Mouse (Mus musculus) brain, embryonic 14.5 days (tissue): ENCODE measurements around the gene Sstr3. TPM values are rescaled to one million over a fixed set of nuclear protein-coding genes. Genes with fewer than 3 reads are reported as not detected.

ENCODE experiments used
- DNase-seq: peaks from one replicate; pipeline ENCODE4 v3.0.0-alpha.2; 2011; ENCODE audit warnings: low read depth
- CTCF ChIP-seq: fragments of 200-500 bp; IDR thresholded peaks from 2 replicates; pipeline ENCODE4 v1.5.1; 2012; ENCODE audit warnings: inconsistent platforms, mild to moderate bottlenecking, moderate library complexity, borderline replicate concordance; ENCODE audit not compliant: insufficient read depth, insufficient read length; ENCODE audit errors: extremely low read depth
- POLR2A ChIP-seq: fragments of 200-500 bp; IDR thresholded peaks from 2 replicates; pipeline ENCODE4 v1.6.1; 2012; ENCODE audit warnings: mild to moderate bottlenecking, inconsistent platforms, borderline replicate concordance; ENCODE audit not compliant: poor library complexity, insufficient read depth, insufficient read length, severe bottlenecking; ENCODE audit errors: extremely low read depth
- polyA plus RNA-seq: library from polyadenylated mRNA; depleted of rRNA; stranded (reverse); fragments of >200 nt; gene quantifications from 2 replicates; pipeline ENCODE4 v1.2.3, GENCODE M21; 2012

Sstr3 gene
- polyA plus RNA-seq, 1 experiment: 1.5 TPM

- TF ChIP-seq CTCF (no peak), POLR2A (no peak)
- DNase-seq: no peak
Observed at GRCm38 (mm10) chr15:78572658-78573397, 28.3 kb upstream of the Sstr3 start, which contains the start of gene Rac2. Rac2 (minus strand) TSS chr15:78572783.

GRCm38 (mm10) chr15:78572270-78572600 is 27.8 kb upstream of the Sstr3 start:
- DNase-seq: no peak
- TF ChIP-seq POLR2A: no peak
- TF ChIP-seq CTCF: no peak

- DNase-seq: no peak
- TF ChIP-seq POLR2A (no peak), CTCF (no peak)
Observed at GRCm38 (mm10) chr15:78571554-78572269, 27.2 kb upstream of the Sstr3 start.

- TF ChIP-seq CTCF (no peak), POLR2A (no peak)
- no peak for DNase-seq
Observed at GRCm38 (mm10) chr15:78570170-78570569, 25.7 kb upstream of the Sstr3 start.

GRCm38 (mm10) chr15:78567608-78568120 is 23.2 kb upstream of the Sstr3 start:
- TF ChIP-seq CTCF: no peak
- no peak for TF ChIP-seq POLR2A

GRCm38 (mm10) chr15:78564764-78565435 is 20.4 kb upstream of the Sstr3 start:
- no peak for DNase-seq
- no peak for TF ChIP-seq POLR2A

More at GRCm38 (mm10) chr15:78567608-78568120, 23.2 kb upstream of the Sstr3 start:
- DNase-seq: no peak

- DNase-seq: no peak
- TF ChIP-seq POLR2A (no peak), CTCF (no peak)
Observed at GRCm38 (mm10) chr15:78563937-78564336, 19.5 kb upstream of the Sstr3 start.

GRCm38 (mm10) chr15:78563344-78563743 is 18.9 kb upstream of the Sstr3 start:
- no peak for DNase-seq
- TF ChIP-seq CTCF (no peak), POLR2A (no peak)

GRCm38 (mm10) chr15:78559141-78559979 is 14.9 kb upstream of the Sstr3 start:
- DNase-seq: no peak
- TF ChIP-seq POLR2A (no peak), CTCF (no peak)

GRCm38 (mm10) chr15:78557693-78558535 is 13.4 kb upstream of the Sstr3 start:
- DNase-seq: no peak
- TF ChIP-seq CTCF (no peak), POLR2A (no peak)
